Comparison of ENCODE assay signal across 23 mouse cellular contexts in the genomic region with DNA sequence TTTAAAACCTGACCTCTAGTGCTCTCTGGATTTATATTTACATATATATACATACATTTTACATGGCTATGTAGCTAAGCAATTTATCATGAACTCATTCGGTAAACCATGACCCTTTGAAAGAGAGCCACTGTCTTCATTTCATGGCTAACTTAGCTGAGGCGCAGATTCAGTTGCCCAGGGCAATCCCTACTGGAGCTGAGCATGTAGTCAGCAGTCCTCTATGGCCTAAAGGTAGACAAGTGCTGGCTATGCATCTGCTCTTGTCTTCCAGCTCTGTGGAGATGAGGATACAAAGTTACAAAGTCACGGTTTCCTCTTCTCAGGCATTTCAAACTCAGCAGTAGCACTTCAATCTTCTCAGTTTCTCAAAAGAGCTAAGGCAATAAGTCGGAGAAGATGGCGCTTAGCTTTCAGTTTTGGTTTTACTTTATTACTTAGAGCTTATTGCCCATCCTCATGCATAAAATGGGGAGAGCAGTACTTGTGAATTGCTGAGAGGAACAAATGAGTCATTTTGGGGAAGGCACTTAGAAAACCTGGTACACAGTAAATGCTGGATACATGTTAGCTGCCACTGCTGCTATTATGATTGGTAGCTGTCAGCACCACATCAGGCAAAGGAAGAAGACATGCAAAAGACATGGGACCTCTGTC. TPM values are rescaled to one million over a fixed set of nuclear protein-coding genes. Genes with fewer than 3 reads are reported as not detected.
DNase-seq lines count a peak whose midpoint lies in the region; ATAC-seq and TF ChIP-seq lines count a peak whose summit lies in the region.
"Had no signal": no experiment of that assay in that cellular context is flagged by ENCODE, and none has a peak within 500 bp of the region (broad histone marks: within the 10 kb centered on the region; RNA-seq: fewer than 3 reads in every experiment).

No protein-coding gene starts in this region.

- in situ Hi-C loops in CH12.LX (cut with MboI; ENCODE audit: low pct_ligation_motif_present, low pct_unique_long_range_greater_than_20kb, low sequenced_read_pairs), result no loop called here

- DNase-seq in heart, adult 11 months, result peak; percentile 42
- DNase-seq in heart, postnatal 36 days, result no peak
- DNase-seq in CH12.LX (ENCODE audit: extremely low read depth), result peak; percentile 77
- no peak for DNase-seq in cerebellum, adult 8-10 months
- DNase-seq in lung, adult 18-20 months, result no peak
- DNase-seq in frontal cortex, adult 2 months (ENCODE audit: extremely low spot score in 1 of 2, low spot score in 1 of 2), result no peak
- DNase-seq: adrenal gland, adult 8-10 months; adrenal gland, postnatal 36 days; cerebellum, adult 11 months; cerebellum, adult 9-11 months; cerebellum, postnatal 36 days; forebrain, postnatal 0 days; gastrocnemius, adult 2 months; gastrocnemius, postnatal 25 days; heart, postnatal 4 days had no signal

- TF ChIP-seq RAD21 in CH12.LX (IDR thresholded peaks at IDR 0.05; ENCODE audit: low read depth, low read length), result no peak

- peak overlapping the region; percentile 77 for H3K4me2 ChIP-seq in CH12.LX (ENCODE audit: insufficient read depth, low read depth, poor library complexity, severe bottlenecking)
- H3K4me2 ChIP-seq: embryonic facial prominence, embryonic 13.5 days; forebrain, embryonic 13.5 days; heart, embryonic 13.5 days; hindbrain, embryonic 12.5 days; intestine, embryonic 15.5 days had no signal

- no peak for TF ChIP-seq CTCF in CH12.LX (conservative IDR thresholded peaks at IDR 0.05 in 1 of 2, IDR thresholded peaks at IDR 0.05 in 1 of 2; ENCODE audit: low read depth in 2 of 2, low read length in 2 of 2)

- peak overlapping the region; percentile 64 for H3K27ac ChIP-seq in CH12.LX (ENCODE audit: insufficient read depth, low read depth)
- H3K27ac ChIP-seq: embryonic facial prominence, embryonic 13.5 days; forebrain, embryonic 13.5 days; gastrocnemius, adult 2 months; heart, embryonic 13.5 days; hindbrain, embryonic 12.5 days; intestine, embryonic 15.5 days had no signal

- H3K9me3 ChIP-seq in CH12.LX (replicated peaks; ENCODE audit: low read length), result no peaks in the 10 kb centered on the region
- H3K9me3 ChIP-seq: embryonic facial prominence, embryonic 13.5 days; forebrain, embryonic 13.5 days; heart, embryonic 13.5 days; hindbrain, embryonic 12.5 days; intestine, embryonic 15.5 days had no signal

- peak; percentile 93 for ATAC-seq in inflammation-experienced regulatory T-cells, adult 6 months
- ATAC-seq: forebrain, embryonic 13.5 days; forebrain, postnatal 0 days; hindbrain, embryonic 16.5 days; intestine, embryonic 15.5 days; Patski had no signal

- H3K9ac ChIP-seq in CH12.LX (ENCODE audit: insufficient read depth, low read depth), result peak overlapping the region; percentile 75
- H3K9ac ChIP-seq: embryonic facial prominence, embryonic 13.5 days; forebrain, embryonic 13.5 days; forebrain, postnatal 0 days; heart, embryonic 13.5 days; hindbrain, embryonic 12.5 days; intestine, embryonic 15.5 days had no signal

- H3K4me3 ChIP-seq in CH12.LX (replicated peaks in 1 of 3; ENCODE audit: low read depth in 2 of 3, low read length in 2 of 3, poor library complexity in 1 of 3), result peak overlapping the region in 2 of 3 experiments; percentile 23 to 36
- H3K4me3 ChIP-seq: embryonic facial prominence, embryonic 13.5 days; forebrain, embryonic 13.5 days; gastrocnemius, adult 2 months; heart, embryonic 13.5 days; hindbrain, embryonic 12.5 days; intestine, embryonic 15.5 days had no signal

- peak; percentile 46 for TF ChIP-seq EP300 in CH12.LX (IDR thresholded peaks at IDR 0.05; ENCODE audit: low read length)

- no peaks in the 10 kb centered on the region for H3K27me3 ChIP-seq in CH12.LX (replicated peaks)
- H3K27me3 ChIP-seq: embryonic facial prominence, embryonic 13.5 days; forebrain, embryonic 13.5 days; heart, embryonic 13.5 days; hindbrain, embryonic 12.5 days; intestine, embryonic 15.5 days; Patski had no signal

- dilution Hi-C loops in CH12.LX (cut with MboI; ENCODE audit: extremely low pct_ligation_motif_present, extremely low pct_unique_long_range_greater_than_20kb, low sequenced_read_pairs), result no loop called here

- intact Hi-C loops in heart, postnatal 36 days (cut with DNase I), result no loop called here

- no peaks in the 10 kb centered on the region for H3K79me2 ChIP-seq in CH12.LX (replicated peaks; ENCODE audit: control insufficient read depth, extremely low read depth, insufficient read depth, poor library complexity, severe bottlenecking)

- H3K36me3 ChIP-seq in CH12.LX (replicated peaks in 1 of 2; ENCODE audit: control insufficient read depth in 1 of 2, insufficient read depth in 1 of 2, low read length in 1 of 2), result peaks cover 14 to 35% of the 10 kb centered on the region in 2 experiments

- H3K4me1 ChIP-seq in CH12.LX (ENCODE audit: control insufficient read depth in 1 of 2, insufficient read depth in 2 of 2), result peaks cover 4 to 10% of the 10 kb centered on the region in 2 experiments
- H3K4me1 ChIP-seq: embryonic facial prominence, embryonic 13.5 days; forebrain, embryonic 13.5 days; hindbrain, embryonic 12.5 days; intestine, embryonic 15.5 days had no signal

- no peak for TF ChIP-seq POLR2A in CH12.LX (IDR thresholded peaks at IDR 0.05; ENCODE audit: low read depth, low read length)

TF ChIP-seq in CH12.LX, 34 proteins besides CTCF, POLR2A, EP300 and RAD21:
- TF ChIP-seq JUND (conservative IDR thresholded peaks at IDR 0.05; ENCODE audit: low read depth, low read length) (peak; percentile 98), POLR2AphosphoS2 (IDR thresholded peaks at IDR 0.05; ENCODE audit: low read depth, low read length) (no peak), E2F4 (IDR thresholded peaks at IDR 0.05; ENCODE audit: insufficient replicate concordance, low read depth, low read length) (no peak), MEF2A (IDR thresholded peaks at IDR 0.05; ENCODE audit: borderline replicate concordance, low read depth, low read length) (no peak), CHD1 (IDR thresholded peaks at IDR 0.05; ENCODE audit: low read depth, low read length) (no peak), MYC (IDR thresholded peaks at IDR 0.05; ENCODE audit: low read depth, low read length) (0 out of 2 replicates have a peak, but pooled peaks have one; percentile 57), JUN (IDR thresholded peaks at IDR 0.05; ENCODE audit: insufficient read depth, low read depth, low read length) (peak; percentile 95), KAT2A (IDR thresholded peaks at IDR 0.05; ENCODE audit: insufficient replicate concordance, low read length) (no peak), CHD2 (IDR thresholded peaks at IDR 0.05; ENCODE audit: low read length) (no peak), ETS1 (conservative IDR thresholded peaks at IDR 0.05; ENCODE audit: low read depth, low read length) (peak; percentile 86), IRF4 (IDR thresholded peaks at IDR 0.05; ENCODE audit: low read depth, low read length) (peak; percentile 71)

RNA-seq across cellular contexts. Expression of a gene that starts 38.2 kb away (rescaled TPM):
- total RNA-seq in heart, postnatal 36 days (2021), result 100 to 1,000 TPM; 212 to 232 TPM
- 17.7 and 20.9 TPM in 2 replicates for total RNA-seq in CH12.LX (2012; rRNA removed)
- total RNA-seq in CH12.LX (2014; rRNA removed), result 44.1 and 47.6 TPM in 2 replicates
- polyA plus RNA-seq in CH12.LX (2012; ENCODE audit: insufficient read length, low read depth), result 24.1 and 37.2 TPM in 2 replicates
- 10 to 100 TPM; 35.8 to 49.2 (median 36.8) TPM for polyA plus RNA-seq in inflammation-experienced regulatory T-cells, adult 6 months (2017; shearing (Covaris generic))
- polyA plus RNA-seq in frontal cortex, adult 2 months (2012; rRNA removed), result 53.8 and 57.0 TPM in 2 replicates

Comparison
In these comparisons a context has a peak if more than half of its experiments do, and no peak if none do; other contexts are left out.
1. DNase-seq: peak in heart, adult 11 months (single experiment) and CH12.LX (single experiment); none in heart, postnatal 36 days (0 of 2), cerebellum, adult 8-10 months (single experiment), lung, adult 18-20 months (0 of 2) and frontal cortex, adult 2 months (0 of 2).